Mouse (Mus musculus): ENCODE data around the gene Sidt1. TPM values are rescaled to one million over a fixed set of nuclear protein-coding genes. Genes with fewer than 3 reads are reported as not detected.

The Sidt1 gene
- polyA plus RNA-seq, 1 experiment, result not detected

- TF ChIP-seq EP300 (IDR thresholded peaks at IDR 0.05; ENCODE audit: insufficient read depth, low read depth, low read length), result no peak
- TF ChIP-seq CTCF (IDR thresholded peaks at IDR 0.05; ENCODE audit: low read depth, low read length), result no peak
- TF ChIP-seq POLR2A (IDR thresholded peaks at IDR 0.05; ENCODE audit: insufficient read depth, low read length), result no peak
- no peaks in the 10 kb centered on the region for H3K4me1 ChIP-seq (ENCODE audit: control insufficient read depth, insufficient read depth, low read length)
- no peak overlapping the region for H3K27ac ChIP-seq (ENCODE audit: insufficient read depth, low read length)
- no peaks in the 10 kb centered on the region for H3K36me3 ChIP-seq (ENCODE audit: control insufficient read depth, insufficient read depth, low read length, poor library complexity, severe bottlenecking)
- no peak overlapping the region for H3K4me3 ChIP-seq (ENCODE audit: low read depth, low read length)
- H3K27me3 ChIP-seq (ENCODE audit: control insufficient read depth, insufficient read depth, low read length, poor library complexity, severe bottlenecking), result no peaks in the 10 kb centered on the region
- H3K9me3 ChIP-seq (replicated peaks; ENCODE audit: control insufficient read depth, insufficient read depth, low read length, poor library complexity, severe bottlenecking), result no peaks in the 10 kb centered on the region; the same call in 1 of the 2 replicates
- H3K9ac ChIP-seq (ENCODE audit: low read depth, poor library complexity, severe bottlenecking), result no peak overlapping the region
These were observed 67.4 kb downstream of the Sidt1 start for GRCm38 (mm10) chr16:44265562-44265961.

- H3K27me3 ChIP-seq (ENCODE audit: control insufficient read depth, insufficient read depth, low read length, poor library complexity, severe bottlenecking), result no peaks in the 10 kb centered on the region
- no peaks in the 10 kb centered on the region for H3K36me3 ChIP-seq (ENCODE audit: control insufficient read depth, insufficient read depth, low read length, poor library complexity, severe bottlenecking)
- no peaks in the 10 kb centered on the region; the same call in 1 of the 2 replicates for H3K9me3 ChIP-seq (replicated peaks; ENCODE audit: control insufficient read depth, insufficient read depth, low read length, poor library complexity, severe bottlenecking)
- no peak overlapping the region for H3K9ac ChIP-seq (ENCODE audit: low read depth, poor library complexity, severe bottlenecking)
- H3K27ac ChIP-seq (ENCODE audit: insufficient read depth, low read length), result no peak overlapping the region
- TF ChIP-seq CTCF (IDR thresholded peaks at IDR 0.05; ENCODE audit: low read depth, low read length) (no peak), POLR2A (IDR thresholded peaks at IDR 0.05; ENCODE audit: insufficient read depth, low read length) (no peak), EP300 (IDR thresholded peaks at IDR 0.05; ENCODE audit: insufficient read depth, low read depth, low read length) (no peak)
- no peaks in the 10 kb centered on the region for H3K4me1 ChIP-seq (ENCODE audit: control insufficient read depth, insufficient read depth, low read length)
- H3K4me3 ChIP-seq (ENCODE audit: low read depth, low read length), result no peak overlapping the region
These were observed 68.1 kb downstream of the Sidt1 start for GRCm38 (mm10) chr16:44264916-44265315.

- no peaks in the 10 kb centered on the region for H3K4me1 ChIP-seq (ENCODE audit: control insufficient read depth, insufficient read depth, low read length)
- H3K4me3 ChIP-seq (ENCODE audit: low read depth, low read length), result no peak overlapping the region
- no peaks in the 10 kb centered on the region for H3K9me3 ChIP-seq (replicated peaks; ENCODE audit: control insufficient read depth, insufficient read depth, low read length, poor library complexity, severe bottlenecking)
- no peak overlapping the region for H3K9ac ChIP-seq (ENCODE audit: low read depth, poor library complexity, severe bottlenecking)
- TF ChIP-seq EP300 (IDR thresholded peaks at IDR 0.05; ENCODE audit: insufficient read depth, low read depth, low read length) (no peak), CTCF (IDR thresholded peaks at IDR 0.05; ENCODE audit: low read depth, low read length) (no peak), POLR2A (IDR thresholded peaks at IDR 0.05; ENCODE audit: insufficient read depth, low read length) (no peak)
- H3K27me3 ChIP-seq (ENCODE audit: control insufficient read depth, insufficient read depth, low read length, poor library complexity, severe bottlenecking), result no peaks in the 10 kb centered on the region
- H3K36me3 ChIP-seq (ENCODE audit: control insufficient read depth, insufficient read depth, low read length, poor library complexity, severe bottlenecking), result no peaks in the 10 kb centered on the region
- no peak overlapping the region for H3K27ac ChIP-seq (ENCODE audit: insufficient read depth, low read length)
These were observed 75.5 kb downstream of the Sidt1 start for GRCm38 (mm10) chr16:44257476-44257875.

- H3K27ac ChIP-seq (ENCODE audit: insufficient read depth, low read length), result no peak overlapping the region
- no peaks in the 10 kb centered on the region; the same call in 1 of the 2 replicates for H3K27me3 ChIP-seq (ENCODE audit: control insufficient read depth, insufficient read depth, low read length, poor library complexity, severe bottlenecking)
- no peak overlapping the region for H3K9ac ChIP-seq (ENCODE audit: low read depth, poor library complexity, severe bottlenecking)
- TF ChIP-seq CTCF (IDR thresholded peaks at IDR 0.05; ENCODE audit: low read depth, low read length) (no peak), EP300 (IDR thresholded peaks at IDR 0.05; ENCODE audit: insufficient read depth, low read depth, low read length) (no peak), POLR2A (IDR thresholded peaks at IDR 0.05; ENCODE audit: insufficient read depth, low read length) (no peak)
- H3K36me3 ChIP-seq (ENCODE audit: control insufficient read depth, insufficient read depth, low read length, poor library complexity, severe bottlenecking), result no peaks in the 10 kb centered on the region
- H3K4me3 ChIP-seq (ENCODE audit: low read depth, low read length), result no peak overlapping the region
- no peaks in the 10 kb centered on the region for H3K4me1 ChIP-seq (ENCODE audit: control insufficient read depth, insufficient read depth, low read length)
- no peaks in the 10 kb centered on the region for H3K9me3 ChIP-seq (replicated peaks; ENCODE audit: control insufficient read depth, insufficient read depth, low read length, poor library complexity, severe bottlenecking)
These were observed 78.3 kb downstream of the Sidt1 start for GRCm38 (mm10) chr16:44254698-44255097.

- H3K27ac ChIP-seq (ENCODE audit: insufficient read depth, low read length), result no peak overlapping the region
- TF ChIP-seq EP300 (IDR thresholded peaks at IDR 0.05; ENCODE audit: insufficient read depth, low read depth, low read length) (no peak), CTCF (IDR thresholded peaks at IDR 0.05; ENCODE audit: low read depth, low read length) (no peak), POLR2A (IDR thresholded peaks at IDR 0.05; ENCODE audit: insufficient read depth, low read length) (no peak)
- no peak overlapping the region for H3K4me3 ChIP-seq (ENCODE audit: low read depth, low read length)
- no peak overlapping the region for H3K9ac ChIP-seq (ENCODE audit: low read depth, poor library complexity, severe bottlenecking)
- H3K36me3 ChIP-seq (ENCODE audit: control insufficient read depth, insufficient read depth, low read length, poor library complexity, severe bottlenecking), result no peaks in the 10 kb centered on the region
- H3K27me3 ChIP-seq (ENCODE audit: control insufficient read depth, insufficient read depth, low read length, poor library complexity, severe bottlenecking), result no peaks in the 10 kb centered on the region; the same call in 1 of the 2 replicates
- H3K4me1 ChIP-seq (ENCODE audit: control insufficient read depth, insufficient read depth, low read length), result no peaks in the 10 kb centered on the region
- H3K9me3 ChIP-seq (replicated peaks; ENCODE audit: control insufficient read depth, insufficient read depth, low read length, poor library complexity, severe bottlenecking), result no peaks in the 10 kb centered on the region
These were observed 79.0 kb downstream of the Sidt1 start for GRCm38 (mm10) chr16:44253797-44254634.

GRCm38 (mm10) chr16:44252735-44253134 lies 80.3 kb downstream of the Sidt1 start:
- Histone ChIP-seq H3K27me3 (ENCODE audit: control insufficient read depth, insufficient read depth, low read length, poor library complexity, severe bottlenecking) (no peaks in the 10 kb centered on the region; the same call in 1 of the 2 replicates), H3K36me3 (ENCODE audit: control insufficient read depth, insufficient read depth, low read length, poor library complexity, severe bottlenecking) (no peaks in the 10 kb centered on the region), H3K27ac (ENCODE audit: insufficient read depth, low read length) (no peak overlapping the region), H3K9me3 (replicated peaks; ENCODE audit: control insufficient read depth, insufficient read depth, low read length, poor library complexity, severe bottlenecking) (no peaks in the 10 kb centered on the region), H3K4me3 (ENCODE audit: low read depth, low read length) (no peak overlapping the region), H3K4me1 (ENCODE audit: control insufficient read depth, insufficient read depth, low read length) (no peaks in the 10 kb centered on the region), H3K9ac (ENCODE audit: low read depth, poor library complexity, severe bottlenecking) (no peak overlapping the region)
- no peak for TF ChIP-seq EP300 (IDR thresholded peaks at IDR 0.05; ENCODE audit: insufficient read depth, low read depth, low read length)
- TF ChIP-seq CTCF (IDR thresholded peaks at IDR 0.05; ENCODE audit: low read depth, low read length), result no peak
- no peak for TF ChIP-seq POLR2A (IDR thresholded peaks at IDR 0.05; ENCODE audit: insufficient read depth, low read length)
